Mouse (Mus musculus) kidney, postnatal 0 days (tissue): ENCODE results near the gene Itgb3. TPM values are rescaled to one million over a fixed set of nuclear protein-coding genes. Genes with fewer than 3 reads are reported as not detected.
A peak's percentile ranks its signal among the peaks of the same experiment; 100 is the strongest.

ENCODE experiments used
- ATAC-seq: fragments of 200-750 bp; cut with Nextera tagmentation; replicated peaks from 2 replicates; pipeline ENCODE4 v1.8.0; 2017; ENCODE audit warnings: low read depth, moderate number of reproducible peaks, moderate TSS enrichment, moderate library complexity; ENCODE audit not compliant: low FRiP score
- DNase-seq: peaks from one replicate; pipeline ENCODE4 v3.0.0-alpha.2; 2016; ENCODE audit warnings: low spot score
- H3K27ac ChIP-seq: fragments of 300-500 bp; sonication (generic); 2 replicates; pipeline ENCODE4 v1.5.1; 2014; ENCODE audit warnings: mild to moderate bottlenecking
- H3K27me3 ChIP-seq: fragments of 300-500 bp; sonication (generic); 2 replicates; pipeline ENCODE4 v1.6.1; 2014; ENCODE audit warnings: low read length, mixed read lengths; ENCODE audit not compliant: insufficient read depth
- H3K36me3 ChIP-seq: fragments of 300-500 bp; sonication (generic); 2 replicates; pipeline ENCODE4 v1.6.1; 2014; ENCODE audit warnings: low read length, mixed read lengths; ENCODE audit not compliant: insufficient read depth
- H3K4me1 ChIP-seq: fragments of 300-500 bp; sonication (generic); replicated peaks from 2 replicates; pipeline ENCODE4 v1.6.1; 2014; ENCODE audit warnings: antibody characterized with exemption, low read length, mixed read lengths; ENCODE audit not compliant: insufficient read depth
- H3K4me2 ChIP-seq: fragments of 300-500 bp; sonication (generic); 2 replicates; pipeline ENCODE4 v1.6.1; 2014; ENCODE audit warnings: mild to moderate bottlenecking, low read length, moderate library complexity, mixed read lengths
- H3K4me3 ChIP-seq: fragments of 300-500 bp; sonication (generic); replicated peaks from 2 replicates; pipeline ENCODE4 v1.5.1; 2014; ENCODE audit warnings: low read depth, low read length
- H3K9ac ChIP-seq: fragments of 300-500 bp; sonication (generic); 2 replicates; pipeline ENCODE4 v1.6.1; 2014; ENCODE audit warnings: low read depth, low read length
- H3K9me3 ChIP-seq: fragments of 300-500 bp; sonication (generic); replicated peaks from 2 replicates; pipeline ENCODE4 v1.6.1; 2016; ENCODE audit warnings: low read length, inconsistent platforms, mixed read lengths
- CTCF ChIP-seq: IDR thresholded peaks from 2 replicates; pipeline ENCODE4 v1.5.1; 2016; ENCODE audit warnings: antibody characterized with exemption, low read depth, mild to moderate bottlenecking, moderate library complexity
- WGBS: fragments of 180-500 bp; shearing (Covaris S2); extraction: QIAGEN DNeasy Blood & Tissue Kit; methylation state at CpG from one replicate; pipeline ENCODE4 v1.1.7; 2014; 5-methylcytosine and 5-hydroxymethylcytosine counted together
- polyA plus RNA-seq: library from polyadenylated mRNA; unstranded; fragments of >200 nt; fragmentation: Nextera tagmentation; extraction: Ambion mirVana; gene quantifications from 2 replicates; pipeline ENCODE4 v1.2.1, GENCODE M21; 2015

Itgb3 gene
- polyA plus RNA-seq, 1 experiment from 2014 or later: 0.95 TPM

- no peak overlapping the region for H3K4me3 ChIP-seq
- TF ChIP-seq CTCF: no peak
- 94% methylated on average over 2 of the region's 2 CpGs for WGBS
- H3K36me3 ChIP-seq: no peaks in the 10 kb centered on the region
- ATAC-seq (no peak), DNase-seq (no peak)
- H3K4me1 ChIP-seq: no peaks in the 10 kb centered on the region
- no peaks in the 10 kb centered on the region for H3K27me3 ChIP-seq
- H3K9me3 ChIP-seq: no peaks in the 10 kb centered on the region
- no peak overlapping the region for H3K4me2 ChIP-seq
- no peak overlapping the region for H3K27ac ChIP-seq
- no peak overlapping the region for H3K9ac ChIP-seq
Observed at GRCm38 (mm10) chr11:104588513-104588912, 19.3 kb upstream of the Itgb3 start.

GRCm38 (mm10) chr11:104589570-104589969 is 18.2 kb upstream of the Itgb3 start:
- Histone ChIP-seq H3K9ac (no peak overlapping the region), H3K4me2 (no peak overlapping the region), H3K9me3 (no peaks in the 10 kb centered on the region), H3K27me3 (no peaks in the 10 kb centered on the region), H3K4me3 (no peak overlapping the region), H3K36me3 (no peaks in the 10 kb centered on the region), H3K27ac (no peak overlapping the region), H3K4me1 (no peaks in the 10 kb centered on the region)
- DNase-seq: no peak
- 71% methylated on average over 1 of the region's 1 CpGs for WGBS
- no peak for ATAC-seq
- TF ChIP-seq CTCF: no peak

GRCm38 (mm10) chr11:104590148-104590547 is 17.7 kb upstream of the Itgb3 start:
- no peaks in the 10 kb centered on the region for H3K9me3 ChIP-seq
- peak; percentile 36 for ATAC-seq
- WGBS: 1% methylated on average over 8 of the region's 8 CpGs
- H3K4me1 ChIP-seq: no peaks in the 10 kb centered on the region
- H3K9ac ChIP-seq: no peak overlapping the region
- H3K4me2 ChIP-seq: no peak overlapping the region
- TF ChIP-seq CTCF: peak; percentile 98
- no peak overlapping the region for H3K27ac ChIP-seq
- no peaks in the 10 kb centered on the region for H3K27me3 ChIP-seq
- H3K36me3 ChIP-seq: no peaks in the 10 kb centered on the region
- H3K4me3 ChIP-seq: no peak overlapping the region
- peak; percentile 91 for DNase-seq

- Histone ChIP-seq H3K4me2 (no peak overlapping the region), H3K9ac (no peak overlapping the region), H3K9me3 (no peaks in the 10 kb centered on the region), H3K4me1 (no peaks in the 10 kb centered on the region), H3K36me3 (no peaks in the 10 kb centered on the region), H3K27ac (no peak overlapping the region), H3K27me3 (no peaks in the 10 kb centered on the region), H3K4me3 (no peak overlapping the region)
- 69% methylated on average over 13 of the region's 13 CpGs for WGBS
- no peak for ATAC-seq
- no peak for TF ChIP-seq CTCF
- no peak for DNase-seq
Observed at GRCm38 (mm10) chr11:104592066-104592835, 15.5 kb upstream of the Itgb3 start.

- no peak overlapping the region for H3K27ac ChIP-seq
- DNase-seq (no peak), ATAC-seq (no peak)
- H3K9me3 ChIP-seq: no peaks in the 10 kb centered on the region
- WGBS: 64% methylated on average over 10 of the region's 10 CpGs
- no peaks in the 10 kb centered on the region for H3K27me3 ChIP-seq
- no peak overlapping the region for H3K9ac ChIP-seq
- H3K4me1 ChIP-seq: no peaks in the 10 kb centered on the region
- no peak for TF ChIP-seq CTCF
- H3K36me3 ChIP-seq: no peaks in the 10 kb centered on the region
- no peak overlapping the region for H3K4me2 ChIP-seq
- no peak overlapping the region for H3K4me3 ChIP-seq
Observed at GRCm38 (mm10) chr11:104596365-104596764, 11.4 kb upstream of the Itgb3 start.

GRCm38 (mm10) chr11:104599265-104599945 is 8.4 kb upstream of the Itgb3 start:
- DNase-seq (peak; percentile 77), ATAC-seq (no peak)
- Histone ChIP-seq H3K27me3 (no peaks in the 10 kb centered on the region), H3K9ac (no peak overlapping the region), H3K27ac (peak overlapping the region; percentile 42), H3K36me3 (no peaks in the 10 kb centered on the region), H3K4me1 (no peaks in the 10 kb centered on the region), H3K4me2 (no peak overlapping the region), H3K4me3 (no peak overlapping the region), H3K9me3 (no peaks in the 10 kb centered on the region)
- WGBS: 64% methylated on average over 13 of the region's 13 CpGs
- TF ChIP-seq CTCF: no peak
